Mouse (Mus musculus) thymus, postnatal 36 days (tissue): ENCODE data around the gene Methig1.

ENCODE experiments used
- DNase-seq, 2 experiments: peaks; one replicate each; pipeline ENCODE4 v3.0.0; 2022; ENCODE audit warnings: mixed read lengths in 2 of 2

The Methig1 gene

DNA sequence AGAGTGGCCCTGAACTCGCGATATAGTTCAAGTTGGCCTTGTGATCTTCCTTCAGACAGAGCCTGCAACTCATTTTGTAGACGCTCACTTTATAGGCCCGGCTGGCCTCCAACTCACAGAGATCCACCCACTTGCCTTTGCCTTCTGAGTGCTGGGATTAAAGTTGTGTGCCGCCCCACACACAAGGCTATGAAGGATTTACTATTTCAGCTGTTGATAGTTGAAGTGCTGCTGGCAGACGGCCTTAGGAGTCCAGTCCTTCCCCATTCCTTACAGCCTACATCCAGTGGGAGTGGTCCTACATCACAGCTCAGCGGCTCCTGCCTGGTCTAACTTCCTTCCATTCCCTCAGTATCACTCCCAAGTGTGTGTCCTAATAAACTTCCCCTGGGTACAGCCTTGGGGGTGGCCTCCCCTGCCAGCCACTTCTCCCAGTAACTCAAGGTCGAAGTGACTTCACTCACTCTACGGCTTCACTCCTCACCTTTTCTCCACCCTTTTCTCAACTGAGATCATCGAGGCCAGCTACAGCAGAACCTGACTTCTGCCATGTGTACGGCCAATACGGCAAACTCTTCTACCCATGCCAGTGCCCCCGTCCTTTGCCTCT, 75.5 kb downstream of the Methig1 start:
- no peak for DNase-seq

DNA sequence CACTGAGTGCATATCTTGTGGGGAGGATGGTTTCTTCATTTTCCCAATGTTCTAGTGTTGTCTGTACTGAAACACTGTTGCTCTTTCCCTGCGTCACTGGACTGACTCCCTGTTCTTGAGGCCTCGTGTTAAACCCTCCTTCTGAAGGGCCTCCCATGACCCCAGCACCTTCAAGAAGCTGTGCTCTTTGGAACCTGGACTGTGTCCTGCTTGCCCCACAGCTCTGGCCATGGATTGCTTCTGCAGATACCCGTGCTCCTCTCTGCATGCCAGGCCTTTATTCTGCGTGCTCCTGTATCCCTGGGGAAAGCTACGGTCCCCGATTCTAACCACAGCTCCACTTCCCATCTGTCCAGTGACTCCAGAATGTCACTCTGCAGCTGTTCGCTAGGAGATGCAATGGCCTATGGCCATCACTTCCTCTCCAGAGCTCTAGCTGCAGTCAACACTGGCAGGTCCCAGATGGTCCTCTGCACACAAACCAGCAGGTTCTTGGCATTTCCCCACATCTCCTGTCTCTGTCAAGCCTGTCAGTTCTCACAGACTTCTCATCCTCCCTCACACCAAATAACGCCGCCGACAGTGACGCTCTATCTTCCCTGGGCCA, 77.1 kb downstream of the Methig1 start:
- DNase-seq: no peak

DNA sequence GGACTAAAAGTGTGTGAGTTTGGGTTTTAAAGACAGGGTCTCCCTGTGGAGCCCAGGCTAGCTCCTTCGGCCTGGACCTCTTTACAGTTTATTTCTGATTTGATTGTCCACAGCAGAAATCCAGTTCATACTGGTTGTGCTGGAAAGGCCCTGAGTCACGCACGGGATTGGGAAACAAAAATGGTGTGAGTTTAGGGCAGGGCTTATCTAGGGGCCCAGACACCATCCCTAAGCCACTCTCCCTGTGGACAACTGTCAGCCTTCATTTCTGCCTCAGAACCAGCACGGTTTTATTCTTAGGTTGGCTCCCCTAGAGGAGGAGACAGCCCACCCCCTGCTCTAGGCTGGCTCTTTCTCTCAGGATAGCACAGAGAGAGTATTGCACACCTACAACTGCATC, 80.3 kb downstream of the Methig1 start:
- DNase-seq: no peak
